Mouse (Mus musculus) mouse embryonic stem cell (cell line): ENCODE measurements around the gene St3gal5.
"Not testable (repeated sequence)": the region's sequence is repeated elsewhere in the genome, so short reads cannot be mapped to it uniquely, and the experiment has no call there.

Source experiments
- in situ Hi-C, 2 experiments: fragments of 300-500 bp; cut with MboI; formaldehyde crosslinking; loops; 1 replicate in 1 of 2; 3 replicates in 1 of 2; pipeline ENCODE4 v1.14.3; 2019 to 2020; ENCODE audit warnings: low sequenced_read_pairs in 2 of 2, low pct_unique_long_range_greater_than_20kb in 1 of 2, mixed read lengths in 1 of 2; ENCODE audit not compliant: unreplicated experiment in 1 of 2

The St3gal5 gene

DNA sequence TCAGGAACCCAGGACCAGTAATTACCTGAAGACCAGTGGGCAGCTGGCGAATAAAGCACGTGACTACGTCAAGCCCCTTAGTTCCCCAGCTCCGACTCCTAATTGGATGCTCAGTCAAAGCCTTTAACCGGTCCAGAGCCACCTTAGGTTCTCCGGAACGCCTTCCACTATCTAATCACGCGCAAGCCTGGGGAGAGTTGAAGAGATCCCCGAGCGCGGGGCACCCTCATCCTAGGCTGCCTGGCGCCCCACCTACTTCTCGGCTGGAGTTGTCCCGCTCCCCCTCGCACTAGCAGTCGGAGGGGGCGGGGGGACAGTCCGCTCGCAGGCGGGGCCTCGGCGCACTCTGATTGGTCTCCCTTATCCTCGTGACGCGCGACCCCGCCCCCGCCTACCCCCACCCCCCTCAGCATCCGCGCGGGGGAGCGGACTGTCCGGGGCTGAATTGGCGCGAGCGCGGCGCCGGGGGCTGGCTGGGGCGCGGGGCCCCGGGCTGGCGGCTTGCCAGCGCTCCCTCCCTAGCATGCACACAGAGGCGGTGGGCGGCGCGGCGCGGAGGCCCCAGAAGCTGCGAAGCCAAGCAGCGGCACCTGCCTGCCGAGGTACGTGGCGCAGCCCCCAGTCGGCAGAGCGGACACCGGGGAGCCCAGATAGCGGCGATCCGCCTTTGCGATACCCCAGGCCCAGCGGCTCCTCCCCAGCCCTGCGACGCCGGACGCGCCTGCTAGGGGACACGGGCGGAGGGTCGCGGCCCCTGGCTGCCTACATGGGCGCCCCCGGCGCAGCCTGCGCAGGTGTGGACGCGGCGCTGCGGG, at the start of gene St3gal5:
Gene St3gal5, plus strand, starts transcription at position 412 of the 815 bp plus-strand sequence.
- in situ Hi-C loops: no loop called here

DNA sequence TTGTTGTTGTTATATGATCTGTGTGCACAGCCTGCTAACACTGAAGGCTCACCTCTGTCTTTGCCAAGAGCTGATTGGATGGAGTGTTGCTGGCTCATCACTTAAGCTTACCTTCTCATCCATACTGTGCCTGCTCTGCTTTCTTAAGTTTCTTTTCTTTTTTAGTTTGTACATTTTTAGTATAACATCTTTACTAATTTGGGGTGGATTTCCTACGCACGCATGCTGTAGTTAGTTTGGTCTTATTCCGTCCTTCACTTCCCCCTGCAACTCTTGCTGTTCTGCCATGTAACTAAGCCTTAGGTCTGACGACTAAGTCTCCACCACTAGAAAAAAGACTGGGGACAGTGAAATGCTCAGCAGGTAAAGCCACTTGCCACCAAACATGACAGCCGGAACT, 48.7 kb upstream of the St3gal5 start:
- in situ Hi-C loops: no loop called here

DNA sequence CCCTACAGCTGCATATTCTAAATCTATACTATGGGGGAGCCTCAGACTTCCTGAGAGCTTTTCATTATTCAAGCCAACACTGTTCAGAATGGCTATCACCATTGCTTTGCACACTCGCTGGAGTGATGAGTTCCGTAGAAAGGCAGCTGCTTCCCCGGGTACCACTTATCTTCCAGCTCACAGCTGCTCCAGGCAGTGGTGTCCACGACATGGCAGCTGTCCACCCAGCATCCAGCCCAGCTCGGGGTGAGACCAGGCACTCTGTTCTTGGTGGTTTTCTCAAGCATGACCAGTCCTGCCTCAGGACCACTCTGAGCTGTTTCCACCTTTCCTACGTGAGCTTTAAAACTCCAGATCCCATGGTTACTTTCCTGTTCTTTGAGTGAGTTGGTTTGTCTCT, 47.5 kb upstream of the St3gal5 start:
- in situ Hi-C loops: no loop called here

DNA sequence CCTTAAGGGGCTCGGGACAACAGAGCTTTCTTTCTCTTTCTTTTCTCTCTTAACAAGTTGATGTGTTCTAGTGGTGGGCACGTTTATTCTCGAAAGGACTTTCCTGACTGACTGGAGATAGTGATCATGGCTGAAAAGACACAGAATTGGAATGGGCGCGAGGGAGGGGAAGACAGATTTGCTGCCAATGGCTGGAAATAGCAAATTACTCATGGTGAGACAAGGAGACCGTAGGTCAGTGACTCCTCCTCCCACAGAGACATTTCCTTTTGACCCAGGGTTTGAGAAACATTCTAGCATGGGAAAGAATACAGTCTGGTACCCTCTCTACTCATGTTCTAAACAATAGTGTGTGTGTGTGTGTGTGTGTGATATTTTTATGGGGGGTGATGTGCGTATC, 46.6 kb upstream of the St3gal5 start:
- in situ Hi-C loops: no loop called here

DNA sequence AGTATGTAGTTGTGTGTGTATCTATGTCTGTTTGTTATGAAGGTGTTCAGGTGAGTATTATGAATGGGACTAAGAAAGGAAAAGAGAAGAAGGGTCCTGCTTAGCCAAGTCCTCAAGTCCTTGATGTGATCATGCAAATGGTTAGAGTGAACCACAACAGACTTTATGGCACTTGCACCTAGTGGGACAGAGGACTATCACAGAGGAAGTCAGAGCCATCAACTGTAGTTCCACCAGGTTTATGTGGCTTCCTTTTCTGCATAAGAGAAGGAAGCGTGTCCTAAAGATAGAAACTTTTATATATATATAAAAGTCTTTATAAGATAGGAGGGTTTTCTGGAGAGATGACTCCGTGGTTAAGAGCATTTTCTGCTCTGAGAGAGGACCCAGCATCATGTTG, 46.1 kb upstream of the St3gal5 start:
- in situ Hi-C loops: no loop called here

DNA sequence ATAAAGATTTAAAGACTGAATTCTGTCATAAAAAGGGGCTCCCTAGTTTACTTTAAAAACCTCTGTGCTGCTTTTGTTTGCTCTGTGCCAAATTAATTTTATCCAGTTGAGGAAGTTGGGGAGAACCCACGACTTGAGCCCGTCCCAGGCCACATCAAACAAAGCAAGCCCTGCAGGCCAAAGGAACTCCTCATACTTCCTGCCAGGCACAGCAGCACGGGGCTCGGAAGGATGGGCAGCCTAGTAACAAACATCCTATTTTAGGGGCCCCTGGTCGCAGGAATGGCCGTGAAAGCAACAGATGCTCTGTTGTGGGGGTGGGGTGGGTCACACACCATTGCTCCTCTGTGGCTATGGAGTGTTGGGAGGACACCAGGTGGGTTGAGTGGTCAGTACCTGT, 45.6 kb upstream of the St3gal5 start:
- in situ Hi-C loops: no loop called here

DNA sequence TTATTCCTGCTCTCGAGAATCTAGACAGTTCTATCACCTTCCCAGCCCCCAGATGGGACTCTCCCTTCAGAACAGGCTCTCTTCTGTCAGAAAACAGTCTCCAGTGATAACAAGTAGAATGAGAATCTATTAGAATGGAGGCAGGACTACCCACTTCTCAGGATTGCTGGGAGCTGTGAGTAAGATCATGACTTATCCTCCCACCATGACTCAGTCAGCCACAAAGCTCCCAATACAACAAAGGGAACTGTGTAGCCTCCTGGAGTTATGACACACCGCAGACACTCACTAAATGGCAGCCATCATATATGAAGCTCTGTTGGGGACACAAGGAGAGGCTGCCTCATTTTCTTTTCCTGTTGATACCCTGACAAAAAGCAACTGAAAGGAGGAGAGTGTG, 40.8 kb upstream of the St3gal5 start:
- in situ Hi-C loops: no loop called here

DNA sequence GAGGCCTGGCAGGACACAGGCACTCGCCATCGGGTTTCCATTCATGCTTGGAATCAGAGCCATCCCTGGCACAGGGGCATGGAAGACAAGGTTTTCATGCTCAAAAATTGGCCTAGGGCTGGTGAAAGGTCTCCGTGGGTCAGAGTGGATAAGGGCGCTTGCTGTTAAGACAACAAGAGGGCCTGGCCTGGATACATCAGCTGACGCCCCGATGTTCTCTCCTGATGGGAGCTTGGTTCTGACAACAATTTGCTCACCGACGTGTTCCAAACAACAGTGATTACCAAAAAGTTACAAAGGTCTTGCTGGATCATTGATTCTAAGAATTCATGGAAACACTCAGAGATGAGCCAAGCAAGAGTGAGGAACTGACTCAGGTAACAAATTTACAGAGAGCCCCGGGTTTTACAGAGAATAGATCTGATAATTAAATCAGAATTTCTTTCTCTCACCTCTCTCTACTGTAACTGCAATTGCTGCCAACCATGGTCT, 38.9 kb upstream of the St3gal5 start:
- in situ Hi-C loops: no loop called here

DNA sequence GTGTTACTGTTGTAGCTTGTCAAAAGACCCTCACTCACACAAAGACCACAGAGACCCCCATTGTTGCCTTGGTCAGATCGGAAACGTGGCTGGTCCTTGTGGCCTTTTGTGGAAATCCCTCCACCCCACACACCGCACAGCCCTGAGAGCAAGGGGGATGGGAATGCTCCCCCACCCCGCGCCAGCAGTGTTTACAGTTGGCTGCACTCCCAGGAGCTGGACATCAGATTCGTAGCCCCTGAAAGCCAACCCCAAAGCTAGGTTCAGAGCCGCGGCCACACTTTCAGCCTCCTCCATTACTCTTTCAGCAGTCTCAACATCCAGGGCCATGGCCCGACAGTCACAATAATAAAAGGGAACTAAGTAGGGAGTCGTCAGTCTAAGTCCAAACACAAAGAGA, 36.7 kb upstream of the St3gal5 start:
- in situ Hi-C loops: not testable (repeated sequence)

DNA sequence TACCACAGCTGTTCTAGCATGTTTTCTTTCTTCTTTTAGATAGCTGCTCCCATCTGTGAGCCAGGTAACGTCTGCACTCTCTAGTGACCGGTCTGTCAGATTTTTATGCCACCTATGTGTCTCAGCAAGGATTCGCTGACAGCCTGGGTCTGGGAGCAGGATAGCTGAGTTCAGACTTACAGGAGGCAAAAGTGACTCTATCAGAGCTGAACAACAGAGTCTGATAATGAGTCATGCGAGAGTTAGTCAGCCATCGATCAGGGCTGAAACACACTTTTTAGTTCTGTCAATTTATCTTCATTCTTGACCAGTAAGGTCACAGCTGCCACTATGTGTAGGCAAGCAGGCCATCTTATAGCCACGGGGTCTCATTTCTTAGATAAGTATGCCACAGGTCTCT, 33.7 kb upstream of the St3gal5 start:
- in situ Hi-C loops: no loop called here

DNA sequence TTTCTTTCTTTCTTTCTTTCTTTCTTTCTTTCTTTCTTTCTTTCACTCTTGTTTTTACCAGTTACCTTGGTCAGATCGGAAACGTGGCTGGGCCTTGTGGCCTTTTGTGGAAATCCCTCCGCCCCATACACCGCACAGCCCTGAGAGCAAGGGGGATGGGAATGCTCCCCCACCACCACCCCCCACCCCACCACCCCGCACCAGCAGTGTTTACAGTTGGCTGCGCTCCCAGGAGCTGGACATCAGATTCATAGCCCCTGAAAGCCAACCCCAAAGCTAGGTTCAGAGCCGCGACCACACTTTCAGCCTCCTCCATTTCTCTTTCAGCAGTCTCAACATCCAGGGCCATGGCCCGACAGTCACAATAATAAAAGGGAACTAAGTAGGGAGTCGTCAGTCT, 31.4 kb upstream of the St3gal5 start:
- in situ Hi-C loops: no loop called here

DNA sequence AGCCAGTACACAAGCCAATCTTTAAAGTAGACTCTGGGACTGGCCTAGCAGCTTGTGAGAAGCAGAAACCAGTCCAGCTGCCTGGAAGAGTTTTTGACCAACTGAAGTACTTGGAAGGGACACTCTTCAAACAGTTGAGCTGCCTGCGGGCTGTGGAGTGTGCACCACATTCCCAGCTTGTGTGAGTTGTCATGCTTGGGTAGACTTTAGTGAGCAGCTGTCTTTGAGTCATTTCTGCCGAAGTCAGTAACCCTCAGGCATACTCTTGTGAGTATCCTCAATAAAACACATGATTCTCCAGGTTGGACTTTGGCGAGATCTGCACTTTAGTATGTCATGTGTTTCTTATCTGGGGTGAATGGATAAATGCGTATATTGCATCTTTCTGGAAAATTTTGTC, 29.0 kb upstream of the St3gal5 start:
- in situ Hi-C loops: no loop called here

DNA sequence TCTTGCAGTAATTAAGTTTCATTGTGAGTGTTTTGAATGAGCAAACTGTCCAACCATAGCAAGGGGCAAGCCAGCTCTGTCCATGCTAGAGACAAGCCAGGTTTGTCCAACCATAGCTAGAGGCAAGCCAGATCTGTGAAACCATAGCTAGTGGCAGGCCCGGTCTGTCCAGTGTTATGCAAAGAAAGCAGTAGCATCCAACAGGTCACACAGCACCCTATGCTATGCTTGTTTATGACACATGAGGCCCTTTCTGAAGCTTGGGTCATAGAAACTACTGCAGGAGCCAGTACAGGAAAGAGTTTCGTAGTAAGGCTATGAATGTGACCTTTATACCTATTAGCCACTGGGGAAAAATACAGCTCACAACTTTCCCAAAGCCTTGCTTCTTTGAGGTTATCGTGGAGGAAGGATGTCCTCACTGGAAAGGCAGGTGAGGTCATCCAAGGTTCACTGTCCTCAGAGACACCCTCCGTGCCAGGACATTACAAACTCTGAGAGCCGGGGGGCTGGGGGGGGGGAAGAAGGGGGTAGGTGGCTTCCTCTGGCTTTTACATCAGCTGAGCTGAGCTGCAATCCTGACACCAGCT, 26.0 kb upstream of the St3gal5 start:
- in situ Hi-C loops: no loop called here

DNA sequence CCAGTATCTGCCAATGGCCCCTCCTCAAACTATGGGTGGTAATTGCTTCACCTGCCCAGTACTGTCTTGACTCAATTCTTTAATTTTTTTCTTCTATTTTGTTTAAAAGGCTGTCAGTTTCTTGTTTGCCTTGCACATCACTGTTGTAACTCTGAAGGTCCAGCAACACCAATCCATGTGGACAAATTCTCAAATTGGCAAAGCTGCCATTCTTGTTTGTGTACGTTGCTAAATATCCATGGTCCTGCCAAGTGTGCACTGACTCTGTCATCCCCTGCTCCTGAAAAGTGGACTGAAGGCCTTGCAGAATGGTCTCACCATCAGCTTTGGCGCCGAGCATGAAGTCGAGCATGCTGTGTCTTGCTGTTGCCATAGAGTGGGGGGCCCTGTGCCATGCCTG, 23.6 kb upstream of the St3gal5 start:
- in situ Hi-C loops: no loop called here

DNA sequence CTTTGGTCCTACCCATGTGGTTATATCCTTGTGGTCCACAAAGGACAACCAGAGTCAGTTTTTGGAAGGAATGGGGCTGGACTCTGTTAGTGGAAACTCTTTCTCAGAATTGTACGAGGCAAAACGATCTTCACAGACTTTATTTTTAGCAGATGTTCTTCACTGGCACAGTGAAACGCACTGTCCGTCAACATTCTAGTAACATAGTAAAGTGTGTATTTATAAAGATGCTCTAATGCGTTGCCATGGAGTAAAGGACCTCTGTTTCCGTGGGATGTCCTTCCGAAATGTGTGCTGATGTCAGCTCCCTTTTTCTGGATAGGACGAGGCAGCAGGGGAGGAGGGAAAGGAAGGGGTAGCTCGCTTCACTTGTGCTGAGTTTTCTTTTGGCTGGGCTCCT, 20.9 kb upstream of the St3gal5 start:
- in situ Hi-C loops: no loop called here

DNA sequence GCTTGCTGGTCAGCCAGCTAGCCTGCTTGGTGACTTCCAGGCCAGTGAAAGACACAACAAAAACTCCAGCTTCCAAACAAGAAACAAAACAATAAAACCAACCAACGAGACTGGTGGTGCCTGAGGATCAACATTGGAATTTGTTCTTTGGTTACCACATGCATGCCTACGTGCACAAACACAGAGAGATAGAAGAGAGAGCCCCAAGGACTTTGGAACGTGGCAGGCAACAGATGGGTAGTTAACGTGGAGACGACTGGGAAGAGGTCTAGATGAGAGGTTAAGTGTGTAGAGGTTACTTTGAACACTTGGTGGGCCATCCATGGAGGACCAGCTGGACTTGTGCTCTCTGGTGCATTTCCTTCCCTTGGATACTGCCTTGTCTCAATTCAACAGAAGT, 19.2 kb upstream of the St3gal5 start:
- in situ Hi-C loops: no loop called here

DNA sequence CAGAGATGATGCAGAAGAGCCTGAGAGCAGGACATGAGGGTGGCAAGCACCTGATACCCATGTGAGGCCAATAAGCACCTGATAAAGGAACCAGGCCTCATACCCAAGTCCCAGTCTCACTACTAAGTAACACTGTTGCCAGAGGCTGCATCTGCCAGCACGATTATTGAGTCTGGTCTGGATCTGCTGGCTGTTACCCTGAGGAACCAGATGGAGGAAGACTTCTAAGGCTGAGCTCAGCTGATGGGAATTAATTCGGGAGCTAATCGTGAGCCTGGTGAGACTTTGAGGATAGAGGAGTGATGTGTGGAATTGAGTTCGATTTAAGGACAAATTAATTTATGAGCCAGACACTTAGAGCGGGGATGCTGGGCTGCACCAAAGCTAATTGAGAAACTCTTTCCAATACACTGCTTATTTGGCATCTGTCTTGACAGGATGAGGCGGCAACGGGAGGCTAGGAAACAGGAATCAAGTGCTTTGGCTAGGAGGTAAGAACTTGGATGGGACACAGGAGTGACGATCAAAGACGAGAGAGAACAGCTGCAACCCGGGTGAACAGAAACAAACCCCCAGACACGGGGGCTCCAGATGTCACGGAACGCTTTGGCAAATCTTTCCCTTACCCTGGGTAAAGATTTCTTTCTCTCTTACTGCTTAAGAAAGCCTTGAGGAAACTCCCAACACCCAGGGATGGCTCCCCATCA, 15.9 kb upstream of the St3gal5 start:
- in situ Hi-C loops: no loop called here

DNA sequence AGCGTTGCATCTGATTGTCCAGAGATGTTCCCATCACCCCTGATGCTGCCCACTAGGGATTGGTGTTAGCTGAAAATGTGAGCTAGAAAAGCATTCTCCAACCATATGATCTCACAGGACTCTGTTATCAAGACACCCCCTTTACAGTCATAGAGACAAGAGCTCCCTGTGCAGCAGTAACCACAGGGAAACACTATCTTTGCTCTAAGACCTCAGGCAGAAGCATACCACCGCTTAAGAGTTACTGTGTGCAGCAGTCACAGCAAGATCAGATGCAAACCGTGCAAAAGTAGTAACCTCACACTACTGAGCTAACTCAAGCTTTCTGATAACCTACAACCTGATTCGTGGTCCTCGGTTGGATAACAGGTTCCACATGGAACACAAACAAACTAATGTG, 10.0 kb upstream of the St3gal5 start:
- in situ Hi-C loops: no loop called here

DNA sequence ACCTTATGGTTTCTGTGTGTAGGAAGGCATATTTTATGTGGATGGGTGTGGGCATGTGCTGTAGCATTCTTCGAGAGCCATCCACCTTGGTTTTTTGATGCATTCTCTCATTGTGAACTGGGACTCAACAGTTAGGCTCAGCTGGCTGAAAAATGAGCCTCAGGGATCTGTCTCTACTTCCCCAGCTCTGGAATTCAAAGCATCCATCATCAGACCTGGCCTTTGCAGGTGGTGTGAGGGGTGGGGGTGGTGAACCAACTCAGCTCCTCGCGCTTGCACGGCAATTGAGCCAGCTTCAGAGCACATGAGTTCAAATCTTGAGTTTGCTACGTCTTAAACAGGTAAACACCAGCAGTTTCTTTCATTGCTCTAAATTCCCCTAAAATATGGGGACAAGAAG, 7.5 kb upstream of the St3gal5 start:
- in situ Hi-C loops: no loop called here

DNA sequence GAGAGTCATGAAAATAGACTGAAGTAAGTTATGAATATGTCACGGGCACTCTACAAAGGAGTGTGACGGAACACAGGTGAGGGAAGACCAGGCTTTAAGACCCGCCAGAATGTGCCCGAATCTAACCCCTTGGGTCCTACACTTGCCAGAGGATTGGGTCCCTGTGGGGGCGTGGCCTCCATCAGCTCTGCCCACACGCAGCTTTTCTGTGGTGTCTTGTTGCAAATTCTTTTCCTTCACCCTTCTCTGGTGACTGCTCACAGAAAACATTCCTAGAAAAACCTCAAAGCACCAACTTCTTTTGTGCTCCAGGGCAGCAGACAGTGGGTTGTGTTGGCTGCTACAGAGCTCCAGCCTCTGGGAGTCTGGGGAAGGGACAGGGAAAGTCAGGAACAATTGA, 6.4 kb upstream of the St3gal5 start:
- in situ Hi-C loops: no loop called here
